ENCODE assay signal across 8 mouse cellular contexts in genomic region chr17:24205284-24205888, GRCm38 (mm10). TPM values are rescaled to one million over a fixed set of nuclear protein-coding genes. Genes with fewer than 3 reads are reported as not detected.
DNase-seq lines count a peak whose midpoint lies in the region; ATAC-seq lines count a peak whose summit lies in the region.

Gene Tbc1d24, minus strand, starts transcription at chr17:24205562.

- no peaks in the 10 kb centered on the region for H3K36me3 ChIP-seq in hindbrain, embryonic 10.5 days
- no peaks in the 10 kb centered on the region for H3K36me3 ChIP-seq in lung, embryonic 16.5 days (ENCODE audit: control insufficient read depth, insufficient read depth, low read length)

- peak within 1 kb of the TSS; percentile 96 for H3K4me2 ChIP-seq in lung, embryonic 16.5 days (ENCODE audit: low read depth, low read length)

- peak; percentile 97 for DNase-seq in NIH3T3 (ENCODE audit: low read depth)
- peak; percentile 97 for DNase-seq in cerebellum, adult 9-11 months
- DNase-seq in frontal cortex, adult 2 months (ENCODE audit: extremely low spot score in 1 of 2, low spot score in 1 of 2) = peak; percentile 84 to 95
- peak; percentile 96 for DNase-seq in hindbrain, embryonic 10.5 days (ENCODE audit: low spot score)
- DNase-seq in layer of hippocampus, adult 9-11 months = peak; percentile 95
- DNase-seq in ovary, postnatal 10 days (ENCODE audit: low spot score) = peak; percentile 83
- DNase-seq in thymus, postnatal 0 days (ENCODE audit: low spot score) = peak; percentile 87

- peaks cover 76% of the 10 kb centered on the region for H3K4me1 ChIP-seq in hindbrain, embryonic 10.5 days (replicated peaks)
- peaks cover 48% of the 10 kb centered on the region for H3K4me1 ChIP-seq in lung, embryonic 16.5 days (replicated peaks; ENCODE audit: control insufficient read depth, insufficient read depth, low read length)

- peak within 1 kb of the TSS; percentile 79 for H3K9ac ChIP-seq in lung, embryonic 16.5 days (ENCODE audit: low read length)

- peak within 1 kb of the TSS; percentile 88 for H3K27ac ChIP-seq in hindbrain, embryonic 10.5 days
- peak within 1 kb of the TSS; percentile 4; the same call in 1 of the 2 replicates for H3K27ac ChIP-seq in lung, embryonic 16.5 days (ENCODE audit: low read length)

- peak; percentile 74 for ATAC-seq in lung, embryonic 16.5 days (ENCODE audit: low read depth)

- under 1% methylated on average over 65 of the region's 65 CpGs for WGBS in hindbrain, embryonic 10.5 days
- WGBS in lung, embryonic 16.5 days = under 1% methylated on average over 64 of the region's 65 CpGs

- H3K9me3 ChIP-seq in hindbrain, embryonic 10.5 days = no peaks in the 10 kb centered on the region
- no peaks in the 10 kb centered on the region for H3K9me3 ChIP-seq in lung, embryonic 16.5 days (ENCODE audit: control insufficient read depth, low read length)

- H3K27me3 ChIP-seq in hindbrain, embryonic 10.5 days (ENCODE audit: insufficient read depth, poor library complexity, severe bottlenecking) = peaks cover 36% of the 10 kb centered on the region
- H3K27me3 ChIP-seq in lung, embryonic 16.5 days (ENCODE audit: control insufficient read depth, insufficient read depth, low read depth, low read length) = peaks cover 21% of the 10 kb centered on the region

- H3K4me3 ChIP-seq in hindbrain, embryonic 10.5 days = peak within 1 kb of the TSS; percentile 79
- peak within 1 kb of the TSS; percentile 72 for H3K4me3 ChIP-seq in lung, embryonic 16.5 days (ENCODE audit: low read length)

RNA-seq across cellular contexts. Expression of gene Tbc1d24, which starts in this region (rescaled TPM):
- polyA plus RNA-seq in frontal cortex, adult 2 months (2012; rRNA removed) = 48.3 and 56.9 TPM in 2 replicates
- polyA plus RNA-seq in hindbrain, embryonic 10.5 days (2016; fragmentation: Nextera tagmentation; extraction: Ambion mirVana) = 6.0 and 6.4 TPM in 2 replicates
- polyA plus RNA-seq in lung, embryonic 16.5 days (2015; fragmentation: Nextera tagmentation; extraction: Ambion mirVana) = 4.6 and 6.4 TPM in 2 replicates
- 1.4 and 1.5 TPM in 2 replicates for polyA plus RNA-seq in thymus, postnatal 0 days (2015; fragmentation: Nextera tagmentation; extraction: Ambion mirVana)

Comparison
In these comparisons a context has a peak if more than half of its experiments do, and no peak if none do; other contexts are left out.
1. Peak in every context shown above with its lines: DNase-seq, ATAC-seq, H3K4me3 ChIP-seq and H3K27ac ChIP-seq.